In genomic region chr8:119862390-119862734, GRCm38 (mm10) we compare ENCODE assay signal across 8 mouse cellular contexts. TPM values are rescaled to one million over a fixed set of nuclear protein-coding genes. Genes with fewer than 3 reads are reported as not detected.
DNase-seq lines count a peak whose midpoint lies in the region; ATAC-seq and TF ChIP-seq lines count a peak whose summit lies in the region.

No protein-coding gene starts in this region.

- H3K9ac ChIP-seq in kidney, embryonic 14.5 days (ENCODE audit: low read depth, low read length): peak overlapping the region; percentile 86
- H3K9ac ChIP-seq in hindbrain, embryonic 11.5 days (ENCODE audit: low read depth, low read length): peak overlapping the region; percentile 77
- H3K9ac ChIP-seq in midbrain, embryonic 11.5 days (ENCODE audit: low read length): peak overlapping the region; percentile 84

- H3K36me3 ChIP-seq in kidney, embryonic 14.5 days (ENCODE audit: control insufficient read depth, insufficient read depth, low read length): no peaks in the 10 kb centered on the region
- no peaks in the 10 kb centered on the region for H3K36me3 ChIP-seq in hindbrain, embryonic 11.5 days (ENCODE audit: control insufficient read depth, insufficient read depth, low read length)
- H3K36me3 ChIP-seq in midbrain, embryonic 11.5 days (ENCODE audit: control insufficient read depth, insufficient read depth, low read length): no peaks in the 10 kb centered on the region

- no peak; the same call in 1 of the 2 replicates for ATAC-seq in kidney, embryonic 14.5 days (ENCODE audit: low FRiP score, low TSS enrichment)
- no peak for ATAC-seq in hindbrain, embryonic 11.5 days (ENCODE audit: low FRiP score)
- ATAC-seq in midbrain, embryonic 11.5 days (ENCODE audit: low FRiP score): no peak; the same call in 1 of the 2 replicates

- no peaks in the 10 kb centered on the region for H3K9me3 ChIP-seq in kidney, embryonic 14.5 days (ENCODE audit: control insufficient read depth, low read length)
- no peaks in the 10 kb centered on the region for H3K9me3 ChIP-seq in hindbrain, embryonic 11.5 days (ENCODE audit: control insufficient read depth, low read length)
- H3K9me3 ChIP-seq in midbrain, embryonic 11.5 days (ENCODE audit: control insufficient read depth, low read length): no peaks in the 10 kb centered on the region

- WGBS in kidney, embryonic 14.5 days: 0% methylated on average over 18 of the region's 19 CpGs
- WGBS in bone marrow, adult 2 months: under 1% methylated on average over 19 of the region's 19 CpGs
- WGBS in hindbrain, embryonic 11.5 days: 0% methylated on average over 10 of the region's 19 CpGs
- under 1% methylated on average over 19 of the region's 19 CpGs for WGBS in midbrain, embryonic 11.5 days

- no peak for TF ChIP-seq POLR2A in bone marrow, adult 2 months (IDR thresholded peaks at IDR 0.05; ENCODE audit: borderline replicate concordance, control insufficient read depth, low read depth, low read length)

- H3K4me1 ChIP-seq in kidney, embryonic 14.5 days (ENCODE audit: control insufficient read depth, insufficient read depth, low read length): peaks cover 9% of the 10 kb centered on the region; the same call in 1 of the 2 replicates
- peaks cover 2% of the 10 kb centered on the region; the same call in 1 of the 2 replicates for H3K4me1 ChIP-seq in bone marrow, adult 2 months (ENCODE audit: control insufficient read depth, insufficient read depth, low read length)
- peaks cover 2% of the 10 kb centered on the region; the same call in 1 of the 2 replicates for H3K4me1 ChIP-seq in hindbrain, embryonic 11.5 days (replicated peaks; ENCODE audit: control insufficient read depth, insufficient read depth, low read length)
- H3K4me1 ChIP-seq in midbrain, embryonic 11.5 days (ENCODE audit: control insufficient read depth, insufficient read depth, low read length): peaks cover 8% of the 10 kb centered on the region

- DNase-seq in kidney, adult 9 months: no peak
- peak; percentile 46 for DNase-seq in hindbrain, embryonic 11.5 days (ENCODE audit: low spot score)
- no peak for DNase-seq in midbrain, embryonic 11.5 days (ENCODE audit: low spot score, missing footprints)
- no peak for DNase-seq in gastrocnemius, adult 8-10 months (ENCODE audit: low spot score in 2 of 2)
- no peak for DNase-seq in B cell, adult 2 months
- no peak for DNase-seq in ovary, adult 18-20 months (ENCODE audit: low spot score)

- H3K4me3 ChIP-seq in kidney, embryonic 14.5 days (ENCODE audit: low read length): peak overlapping the region; percentile 79
- H3K4me3 ChIP-seq in bone marrow, adult 2 months (replicated peaks; ENCODE audit: control insufficient read depth, low read depth, low read length): peak overlapping the region; percentile 79
- H3K4me3 ChIP-seq in hindbrain, embryonic 11.5 days (ENCODE audit: low read depth, low read length): peak overlapping the region; percentile 72
- H3K4me3 ChIP-seq in midbrain, embryonic 11.5 days (ENCODE audit: low read depth, low read length): peak overlapping the region; percentile 74

- H3K27ac ChIP-seq in kidney, embryonic 14.5 days (ENCODE audit: low read depth, low read length): no peak overlapping the region
- H3K27ac ChIP-seq in bone marrow, adult 2 months (ENCODE audit: control insufficient read depth, insufficient read depth, low read depth, low read length, poor library complexity): peak overlapping the region; percentile 73
- no peak overlapping the region for H3K27ac ChIP-seq in hindbrain, embryonic 11.5 days (ENCODE audit: low read depth, low read length)
- H3K27ac ChIP-seq in midbrain, embryonic 11.5 days (ENCODE audit: low read depth, low read length): no peak overlapping the region

- 0 out of 2 replicates have a peak, but pooled peaks cover 10% of the 10 kb centered on the region for H3K27me3 ChIP-seq in kidney, embryonic 14.5 days (ENCODE audit: control insufficient read depth, insufficient read depth, low read length)
- H3K27me3 ChIP-seq in hindbrain, embryonic 11.5 days (ENCODE audit: control insufficient read depth, insufficient read depth, low read length): peaks cover 2% of the 10 kb centered on the region; the same call in 1 of the 2 replicates
- H3K27me3 ChIP-seq in midbrain, embryonic 11.5 days (ENCODE audit: control insufficient read depth, insufficient read depth, low read length): peaks cover 2% of the 10 kb centered on the region; the same call in 1 of the 2 replicates

- peak overlapping the region; percentile 69 for H3K4me2 ChIP-seq in kidney, embryonic 14.5 days (replicated peaks; ENCODE audit: low read depth, low read length)
- H3K4me2 ChIP-seq in hindbrain, embryonic 11.5 days (replicated peaks; ENCODE audit: low read depth, low read length): peak overlapping the region; percentile 95
- peak overlapping the region; percentile 67 for H3K4me2 ChIP-seq in midbrain, embryonic 11.5 days

- no peak for TF ChIP-seq CTCF in bone marrow, adult 2 months (IDR thresholded peaks at IDR 0.05; ENCODE audit: control insufficient read depth, insufficient read depth, low read length)

RNA-seq across cellular contexts. Expression of gene Klhl36, which starts 0.3 kb away (rescaled TPM):
- 13.3 and 13.8 TPM in 2 replicates for polyA plus RNA-seq in kidney, embryonic 14.5 days (2014; fragmentation: Nextera tagmentation; extraction: Ambion mirVana)
- 2.8 and 4.8 TPM in 2 replicates for polyA plus RNA-seq in bone marrow, adult 2 months (2011; ENCODE audit: insufficient read depth, insufficient read length, low replicate concordance, missing spikeins)
- polyA plus RNA-seq in hindbrain, embryonic 11.5 days (2014; fragmentation: Nextera tagmentation; extraction: Ambion mirVana): 9.2 and 9.3 TPM in 2 replicates
- polyA plus RNA-seq in midbrain, embryonic 11.5 days (2014; fragmentation: Nextera tagmentation; extraction: Ambion mirVana): 8.2 and 10.2 TPM in 2 replicates
- total RNA-seq in gastrocnemius, adult 8-10 months (2022): 1 to 10 TPM in 3 of 4 experiments, under 1 TPM in 1; 0.90 to 2.1 (median 1.6) TPM

RNA-seq across cellular contexts. Expression of gene Cotl1, which starts 22.0 kb away (rescaled TPM):
- polyA plus RNA-seq in kidney, embryonic 14.5 days (2014; fragmentation: Nextera tagmentation; extraction: Ambion mirVana): 239 and 329 TPM in 2 replicates
- 90.1 and 247 TPM in 2 replicates for polyA plus RNA-seq in bone marrow, adult 2 months (2011; ENCODE audit: insufficient read depth, insufficient read length, low replicate concordance, missing spikeins)
- polyA plus RNA-seq in hindbrain, embryonic 11.5 days (2014; fragmentation: Nextera tagmentation; extraction: Ambion mirVana): 458 and 496 TPM in 2 replicates
- polyA plus RNA-seq in midbrain, embryonic 11.5 days (2014; fragmentation: Nextera tagmentation; extraction: Ambion mirVana): 411 and 445 TPM in 2 replicates
- total RNA-seq in gastrocnemius, adult 8-10 months (2022): 1 to 10 TPM; 1.8 to 3.7 (median 3.2) TPM

RNA-seq across cellular contexts. Expression of gene Usp10, which starts 47.8 kb away (rescaled TPM):
- polyA plus RNA-seq in kidney, embryonic 14.5 days (2014; fragmentation: Nextera tagmentation; extraction: Ambion mirVana): 91.9 and 156 TPM in 2 replicates
- polyA plus RNA-seq in bone marrow, adult 2 months (2011; ENCODE audit: insufficient read depth, insufficient read length, low replicate concordance, missing spikeins): 85.2 and 133 TPM in 2 replicates
- 130 and 136 TPM in 2 replicates for polyA plus RNA-seq in hindbrain, embryonic 11.5 days (2014; fragmentation: Nextera tagmentation; extraction: Ambion mirVana)
- polyA plus RNA-seq in midbrain, embryonic 11.5 days (2014; fragmentation: Nextera tagmentation; extraction: Ambion mirVana): 150 and 152 TPM in 2 replicates
- 10 to 100 TPM; 50.6 to 55.9 (median 53.1) TPM for total RNA-seq in gastrocnemius, adult 8-10 months (2022)

RNA-seq across cellular contexts. Expression of gene Gm20388, which starts 48.3 kb away (rescaled TPM):
- polyA plus RNA-seq in kidney, embryonic 14.5 days (2014; fragmentation: Nextera tagmentation; extraction: Ambion mirVana): 5.7 TPM in 1 of 2 replicates, not detected in the other
- polyA plus RNA-seq in bone marrow, adult 2 months (2011; ENCODE audit: insufficient read depth, insufficient read length, low replicate concordance, missing spikeins): 3.5 and 10.6 TPM in 2 replicates
- 11.8 and 11.9 TPM in 2 replicates for polyA plus RNA-seq in hindbrain, embryonic 11.5 days (2014; fragmentation: Nextera tagmentation; extraction: Ambion mirVana)
- 3.0 TPM in 1 of 2 replicates, not detected in the other for polyA plus RNA-seq in midbrain, embryonic 11.5 days (2014; fragmentation: Nextera tagmentation; extraction: Ambion mirVana)
- 10 to 100 TPM in 1 of 4 experiments, 1 to 10 TPM in 2, not detected in 1; 4.4 to 20.0 (median 7.9) TPM for total RNA-seq in gastrocnemius, adult 8-10 months (2022)
